Mouse (Mus musculus) gastrocnemius, postnatal 4 days (tissue): ENCODE data around the gene Stpg1. TPM values are rescaled to one million over a fixed set of nuclear protein-coding genes. Genes with fewer than 3 reads are reported as not detected.

Experiments
- DNase-seq, 2 experiments: peaks; one replicate each; pipeline ENCODE4 v3.0.0; 2021 to 2022; ENCODE audit warnings: low spot score in 2 of 2, mixed read lengths in 2 of 2
- total RNA-seq, 2 experiments: library from RNA; stranded (reverse); gene quantifications; 2 replicates each; pipeline ENCODE4 v1.2.3; 2021

The Stpg1 gene
- total RNA-seq, 2 experiments from 2014 or later: not detected

DNA sequence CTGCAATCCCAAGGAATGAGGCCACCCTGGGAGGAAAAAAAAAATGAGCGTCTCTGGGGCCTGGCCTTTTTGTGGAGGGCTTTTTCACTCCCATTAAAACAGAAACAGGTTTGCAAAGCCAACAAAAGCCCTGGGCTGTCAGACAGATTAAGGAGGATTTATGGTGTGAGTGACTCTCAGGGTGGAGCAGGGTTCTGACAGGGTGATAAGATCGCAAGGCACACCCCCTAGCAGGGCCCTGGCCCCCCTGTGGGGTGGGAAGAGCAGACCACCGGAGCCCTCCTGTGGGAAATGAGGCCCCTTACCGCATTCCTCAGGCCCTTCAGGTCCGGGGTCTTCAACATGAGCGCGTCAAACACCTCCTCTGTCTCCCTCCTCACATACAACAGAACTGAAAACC lies 53.5 kb downstream of the Stpg1 start:
- no peak for DNase-seq

DNA sequence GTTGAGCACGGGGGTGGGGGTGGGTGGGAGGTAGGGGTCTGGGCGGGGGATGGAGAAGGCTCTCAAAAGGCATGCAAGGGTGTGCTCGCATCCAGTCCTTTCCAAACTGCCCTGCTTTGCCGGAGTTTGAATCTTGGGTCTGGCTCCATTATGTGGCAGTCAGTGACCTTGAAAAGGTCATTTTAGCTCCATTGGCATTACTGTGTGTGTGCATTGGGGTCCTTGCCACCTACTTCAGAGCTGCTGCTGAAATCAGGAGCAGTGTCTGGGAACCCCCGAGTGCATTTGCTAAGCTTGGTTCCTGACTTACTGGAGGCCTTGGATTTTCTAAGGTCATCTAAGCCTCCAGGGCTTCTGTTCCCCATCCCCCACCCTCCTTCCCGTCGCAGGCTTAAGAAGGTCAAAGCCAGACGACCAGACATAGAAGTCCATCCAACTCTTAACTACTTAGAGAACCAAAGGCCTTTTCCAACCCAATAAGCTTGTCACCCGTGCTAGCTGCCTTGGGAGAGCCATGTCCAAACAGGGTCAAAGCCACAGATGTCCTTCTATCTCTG lies 54.0 kb downstream of the Stpg1 start:
- DNase-seq: no peak

GRCm38 (mm10) chr4:135549323-135549722 lies 54.7 kb downstream of the Stpg1 start:
- no peak for DNase-seq

DNA sequence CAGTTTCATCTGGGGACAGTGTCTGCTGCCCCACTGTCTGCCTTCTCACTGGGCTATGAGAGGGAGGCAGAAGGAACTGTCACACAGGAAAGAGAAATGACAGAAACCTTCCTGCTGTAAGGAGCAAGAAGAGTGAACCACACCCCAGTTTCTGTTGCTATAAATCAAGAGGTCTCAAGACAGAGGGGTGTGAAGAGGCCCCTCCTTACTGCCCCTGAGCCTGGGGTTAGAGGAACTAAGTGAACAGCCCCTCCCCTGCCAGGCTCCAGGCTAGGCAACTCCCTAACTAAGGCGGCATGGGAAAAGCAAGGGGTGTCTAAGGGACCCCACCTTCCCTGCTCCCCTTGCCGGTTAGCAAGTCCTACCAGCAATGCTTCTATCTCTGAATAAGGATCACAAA lies 69.2 kb downstream of the Stpg1 start:
- DNase-seq: no peak

DNA sequence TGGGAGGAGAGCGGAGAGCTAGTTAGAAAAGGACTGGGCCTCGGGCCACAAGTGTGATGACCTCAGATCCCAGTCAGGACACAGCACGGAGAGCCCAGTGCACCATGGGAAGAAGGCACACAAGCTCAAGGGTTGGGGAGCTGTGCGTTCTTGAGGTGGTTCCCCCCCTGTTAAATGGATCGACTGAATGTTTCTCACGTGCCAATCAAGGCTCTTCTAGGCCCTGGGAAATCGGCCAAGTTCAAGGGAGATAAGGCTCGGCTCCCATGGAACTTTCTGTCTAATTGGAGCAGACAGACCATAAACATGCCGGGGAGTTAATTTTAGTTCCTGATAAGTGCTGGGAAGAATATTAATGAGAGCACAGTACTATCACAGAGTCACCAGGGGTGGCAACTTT lies 70.8 kb downstream of the Stpg1 start:
- no peak for DNase-seq

DNA sequence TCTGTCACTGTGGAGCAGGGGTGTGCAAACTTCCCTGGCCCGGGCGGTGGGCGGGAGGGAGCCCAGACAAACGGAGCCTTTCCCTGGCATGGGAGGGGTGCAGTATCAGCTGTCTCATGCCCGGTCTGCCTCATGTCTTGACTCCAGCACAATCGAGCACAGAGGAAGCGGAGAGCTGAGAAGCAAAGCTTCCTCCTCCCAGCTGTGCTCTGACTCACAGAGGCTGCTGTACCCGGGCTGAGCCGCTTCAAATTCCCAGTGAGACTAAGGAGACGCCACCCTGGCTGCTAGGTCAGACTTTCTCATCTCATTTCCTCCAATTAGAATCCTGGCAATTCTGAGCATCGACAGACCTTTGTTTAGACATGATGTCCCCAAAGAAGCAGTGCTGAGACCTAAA lies 72.5 kb downstream of the Stpg1 start:
- no peak for DNase-seq

- DNase-seq: no peak
These were observed 72.9 kb downstream of the Stpg1 start for GRCm38 (mm10) chr4:135567484-135567883.

- no peak for DNase-seq
These were observed 74.6 kb downstream of the Stpg1 start for GRCm38 (mm10) chr4:135569201-135569600.

- DNase-seq: no peak
These were observed 75.8 kb downstream of the Stpg1 start for GRCm38 (mm10) chr4:135570152-135571036.

- DNase-seq: no peak
These were observed 76.5 kb downstream of the Stpg1 start for GRCm38 (mm10) chr4:135571037-135571550.

DNA sequence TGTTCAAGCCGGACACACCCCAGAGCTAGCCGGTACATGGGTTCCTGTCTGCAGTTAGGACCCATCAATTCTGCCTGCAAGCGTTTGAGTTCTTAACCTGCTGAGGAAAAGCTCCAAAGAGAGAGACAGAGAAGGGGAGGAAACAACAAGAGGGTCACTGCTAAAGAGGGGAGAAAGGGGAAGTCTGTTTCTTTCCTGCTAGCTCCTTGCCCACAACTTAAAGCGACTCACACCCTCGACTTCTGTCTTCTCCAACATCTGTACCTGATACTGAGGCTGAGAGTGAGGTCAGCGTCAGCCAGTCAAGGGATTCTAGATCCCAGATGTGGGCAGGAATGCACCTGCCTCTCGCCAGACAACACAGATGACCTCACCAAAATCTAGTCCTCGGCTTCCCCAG lies 77.7 kb downstream of the Stpg1 start:
- DNase-seq: no peak

GRCm38 (mm10) chr4:135573251-135573808 lies 78.7 kb downstream of the Stpg1 start, which contains the start of gene Grhl3:
Gene Grhl3 (minus strand): TSS chr4:135573630.
- no peak for DNase-seq

DNA sequence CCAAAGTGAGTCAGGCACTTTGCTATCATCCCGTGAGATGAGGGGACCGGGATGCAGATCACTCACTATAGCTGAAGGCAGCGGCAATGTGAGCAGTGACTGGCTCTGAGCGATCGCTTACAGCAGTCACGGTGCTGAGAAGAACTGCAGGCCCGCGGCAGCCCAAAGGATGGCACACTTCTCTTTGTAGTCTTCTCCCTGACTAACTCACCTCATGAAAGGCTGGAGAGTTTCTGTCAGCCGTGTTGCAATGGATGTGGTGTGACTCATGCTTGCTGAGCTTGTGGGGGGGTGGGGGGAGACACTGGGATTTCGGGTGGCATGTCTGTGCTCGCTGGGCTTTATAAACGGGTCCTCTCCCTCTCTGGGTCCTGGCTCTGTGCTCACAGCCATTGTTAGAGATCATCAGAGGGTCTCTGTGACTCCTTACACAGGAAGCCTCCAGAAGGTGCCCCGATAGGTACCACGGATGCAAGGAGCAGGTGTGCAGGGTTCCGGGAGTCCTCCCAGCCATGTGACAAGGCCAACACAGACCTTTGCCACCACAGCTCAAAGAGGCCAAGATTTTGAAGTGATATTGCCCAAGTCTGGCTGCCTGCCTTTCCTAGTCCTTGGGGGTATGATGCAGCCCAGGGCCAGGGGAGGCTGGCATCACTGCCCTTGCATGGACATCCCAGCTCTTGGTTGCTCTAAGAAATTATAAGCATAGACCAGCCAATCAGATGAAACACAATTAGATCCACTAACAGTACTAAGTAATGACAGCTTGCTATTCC lies 81.0 kb downstream of the Stpg1 start:
- DNase-seq: no peak

- no peak for DNase-seq
These were observed 83.9 kb downstream of the Stpg1 start for GRCm38 (mm10) chr4:135578490-135578889.

DNA sequence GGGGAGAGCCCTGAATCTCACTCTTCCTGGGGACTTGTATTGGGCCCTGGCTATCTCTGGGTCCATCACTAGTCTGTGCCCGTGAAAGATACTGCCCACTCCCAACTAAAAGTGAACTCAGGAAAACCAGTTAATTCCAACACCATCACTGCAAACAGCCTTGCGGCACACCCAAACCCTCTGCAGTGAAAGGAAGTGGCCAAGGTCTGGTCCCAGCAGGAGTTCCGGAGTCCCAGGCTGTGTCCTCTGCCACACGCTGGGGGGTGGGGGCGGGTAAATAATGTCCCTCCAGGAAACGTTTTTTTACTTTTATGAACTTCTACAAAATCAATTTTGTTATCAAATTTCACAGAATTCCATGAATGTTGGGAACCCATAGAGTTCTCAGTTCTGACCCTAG lies 85.1 kb downstream of the Stpg1 start:
- DNase-seq: no peak

DNA sequence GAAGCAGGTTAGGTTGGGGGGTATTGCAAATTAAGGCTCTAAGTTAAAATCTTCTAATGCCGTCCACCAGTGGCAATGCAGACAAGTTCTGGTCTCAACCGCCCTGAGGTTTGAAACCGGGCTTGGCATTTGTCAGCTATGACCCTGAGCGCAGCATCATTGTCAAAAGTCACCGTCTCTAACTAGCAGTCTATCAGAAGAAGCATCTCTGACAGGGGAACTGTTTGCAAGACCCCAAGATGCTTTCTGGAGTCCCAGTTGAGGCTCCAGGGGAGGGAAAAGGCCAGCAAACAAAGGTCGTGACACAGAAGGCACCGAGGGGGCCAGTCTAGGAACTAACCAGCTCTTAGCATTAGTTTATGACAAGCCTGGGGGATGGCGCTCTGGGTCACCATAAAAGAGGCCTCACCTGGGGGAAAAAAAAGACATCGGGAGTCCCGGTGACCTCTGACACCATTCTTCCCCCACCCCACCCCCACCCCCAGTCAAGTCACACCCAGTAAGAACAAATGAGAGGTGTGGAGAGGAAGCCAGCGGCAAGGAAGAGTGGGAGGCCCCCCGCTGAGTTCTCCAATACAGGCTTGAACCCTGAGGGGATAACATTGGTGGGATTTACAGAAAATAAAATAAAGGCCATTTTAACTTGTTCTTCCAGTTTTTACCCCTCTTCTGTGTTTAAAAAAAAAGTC lies 86.8 kb downstream of the Stpg1 start:
- no peak for DNase-seq

DNA sequence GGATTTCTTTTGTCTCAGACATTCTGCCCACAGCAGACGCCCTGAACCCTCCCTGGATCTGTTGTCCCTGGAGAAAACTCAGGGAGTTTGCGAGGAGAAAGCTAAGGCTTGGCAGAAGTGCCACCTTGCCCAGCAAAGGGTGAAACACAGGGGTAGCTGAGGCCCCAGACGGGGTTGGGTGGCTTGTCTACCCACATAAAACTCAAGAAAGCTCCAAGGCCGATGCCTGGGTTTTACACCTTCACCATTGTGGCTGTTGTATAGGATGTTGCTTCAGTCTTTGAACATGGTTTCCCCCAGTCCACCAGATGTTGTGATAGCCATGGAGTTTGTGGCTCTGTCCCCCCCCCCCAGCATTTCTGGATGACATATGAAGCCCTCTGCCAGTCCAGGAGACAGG lies 90.2 kb downstream of the Stpg1 start:
- no peak for DNase-seq
